Mouse (Mus musculus): Measurements from ENCODE around the gene Cenpm. TPM values are rescaled to one million over a fixed set of nuclear protein-coding genes. Genes with fewer than 3 reads are reported as not detected.

The Cenpm gene
- polyA plus RNA-seq, 1 experiment from 2014 or later, result 24.0 TPM

DNA sequence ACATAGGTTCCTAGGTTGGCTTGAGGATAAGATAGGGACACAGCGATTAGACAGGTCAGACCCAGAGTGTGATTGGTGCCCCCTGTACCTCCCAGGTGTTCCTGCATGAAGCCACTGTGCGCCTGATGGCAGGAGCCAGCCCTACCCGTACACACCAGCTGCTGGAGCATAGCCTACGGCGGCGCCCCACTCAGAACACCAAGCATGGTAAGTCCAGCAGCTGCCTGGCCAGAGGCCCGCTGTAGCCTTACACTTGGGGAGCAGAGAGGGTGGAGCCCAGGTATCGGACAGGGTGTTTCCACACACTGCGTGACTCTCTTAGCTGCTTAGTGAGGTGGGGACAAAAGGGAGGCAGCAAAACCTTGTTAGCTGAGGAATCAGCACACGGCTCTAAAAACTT is 41.5 kb downstream of the Cenpm start:
- Histone ChIP-seq H3K4me3 (no peak overlapping the region), H3K36me3 (peaks cover 67% of the 10 kb centered on the region), H3K27ac (replicated peaks) (no peak overlapping the region), H3K9ac (no peak overlapping the region), H3K9me3 (no peaks in the 10 kb centered on the region), H3K4me2 (no peak overlapping the region), H3K27me3 (peaks cover 16% of the 10 kb centered on the region), H3K4me1 (replicated peaks) (peaks cover 25% of the 10 kb centered on the region)
- WGBS, result 91% methylated on average over 10 of the region's 10 CpGs
- ATAC-seq (ENCODE audit: low FRiP score, low read depth), result no peak

DNA sequence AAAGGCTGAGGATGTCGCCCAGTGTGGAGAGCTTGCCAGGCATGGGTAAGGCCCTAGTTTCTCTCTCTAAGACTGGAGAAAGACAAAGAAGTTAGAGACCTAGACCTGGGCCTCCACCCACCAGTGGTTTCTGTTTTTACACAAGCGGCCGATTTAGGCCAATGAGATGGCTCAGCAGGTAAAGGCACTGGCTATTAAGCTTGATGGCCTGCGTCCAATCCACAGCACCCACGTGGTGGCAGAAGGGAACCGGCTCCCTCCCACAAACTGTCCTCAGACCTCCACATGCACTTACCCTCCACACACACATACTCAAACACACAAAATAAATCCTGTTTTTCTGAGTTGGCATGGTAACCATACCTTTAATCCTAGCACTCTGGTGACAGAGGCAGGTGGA is 42.5 kb downstream of the Cenpm start:
- no peak overlapping the region for H3K4me2 ChIP-seq
- 91% methylated on average over 6 of the region's 6 CpGs for WGBS
- H3K27me3 ChIP-seq, result peaks cover 12% of the 10 kb centered on the region; the same call in 1 of the 2 replicates
- no peaks in the 10 kb centered on the region for H3K9me3 ChIP-seq
- no peak overlapping the region for H3K9ac ChIP-seq
- H3K36me3 ChIP-seq, result peaks cover 76% of the 10 kb centered on the region
- H3K4me3 ChIP-seq, result no peak overlapping the region
- no peak overlapping the region for H3K27ac ChIP-seq (replicated peaks)
- ATAC-seq (ENCODE audit: low FRiP score, low read depth), result no peak
- peaks cover 16% of the 10 kb centered on the region for H3K4me1 ChIP-seq (replicated peaks)

DNA sequence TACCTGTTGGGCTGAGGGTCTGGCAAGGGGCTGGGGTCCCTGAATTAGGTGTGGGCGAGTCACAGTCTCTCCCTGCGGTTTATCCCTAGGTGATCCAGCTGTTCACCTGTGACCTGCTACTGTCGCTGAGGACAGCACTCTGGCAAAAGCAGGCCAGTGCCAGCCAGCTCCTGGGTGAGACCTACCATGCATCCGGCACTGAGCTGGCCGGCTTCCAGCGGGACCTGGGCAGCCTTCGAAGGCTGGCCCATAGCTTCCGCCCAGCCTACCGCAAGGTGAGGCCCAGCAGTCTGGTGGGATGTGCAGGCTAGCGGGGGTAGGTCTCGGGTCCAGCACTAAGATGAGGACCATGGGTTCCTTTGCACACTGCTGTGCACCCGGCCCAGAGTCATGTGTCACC is 45.0 kb downstream of the Cenpm start:
- ATAC-seq (ENCODE audit: low FRiP score, low read depth), result no peak
- Histone ChIP-seq H3K4me2 (no peak overlapping the region), H3K4me1 (replicated peaks) (no peaks in the 10 kb centered on the region), H3K27me3 (no peaks in the 10 kb centered on the region), H3K9me3 (no peaks in the 10 kb centered on the region), H3K36me3 (peaks cover 92% of the 10 kb centered on the region), H3K9ac (no peak overlapping the region), H3K27ac (replicated peaks) (no peak overlapping the region), H3K4me3 (no peak overlapping the region)
- WGBS, result 91% methylated on average over 12 of the region's 12 CpGs

DNA sequence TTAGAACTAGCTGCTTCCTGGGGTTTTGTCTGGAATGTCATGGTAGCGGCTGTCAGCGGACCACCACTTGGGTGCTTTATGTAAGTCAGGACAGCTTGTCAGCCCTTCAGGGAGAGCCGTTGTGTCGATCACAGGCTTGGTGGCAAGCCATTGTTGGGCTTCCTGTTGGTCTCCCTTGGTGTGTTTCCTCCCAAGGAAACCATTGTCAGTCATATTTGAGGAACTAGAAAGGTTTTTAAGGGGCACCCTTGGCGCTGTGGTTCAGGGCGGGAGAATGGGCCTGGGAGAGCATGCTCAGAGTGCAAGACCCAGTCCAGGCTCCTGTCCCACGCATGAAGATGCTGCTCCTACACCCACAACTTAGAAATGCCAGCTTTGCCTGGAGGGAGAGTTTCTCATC is 46.2 kb downstream of the Cenpm start:
- H3K27ac ChIP-seq (replicated peaks), result no peak overlapping the region
- no peak for ATAC-seq (ENCODE audit: low FRiP score, low read depth)
- 90% methylated on average over 7 of the region's 7 CpGs for WGBS
- no peak overlapping the region for H3K4me2 ChIP-seq
- H3K4me3 ChIP-seq, result no peak overlapping the region
- H3K4me1 ChIP-seq (replicated peaks), result no peaks in the 10 kb centered on the region
- H3K9me3 ChIP-seq, result no peaks in the 10 kb centered on the region
- H3K27me3 ChIP-seq, result no peaks in the 10 kb centered on the region
- no peak overlapping the region for H3K9ac ChIP-seq
- H3K36me3 ChIP-seq, result peaks cover 93% of the 10 kb centered on the region

DNA sequence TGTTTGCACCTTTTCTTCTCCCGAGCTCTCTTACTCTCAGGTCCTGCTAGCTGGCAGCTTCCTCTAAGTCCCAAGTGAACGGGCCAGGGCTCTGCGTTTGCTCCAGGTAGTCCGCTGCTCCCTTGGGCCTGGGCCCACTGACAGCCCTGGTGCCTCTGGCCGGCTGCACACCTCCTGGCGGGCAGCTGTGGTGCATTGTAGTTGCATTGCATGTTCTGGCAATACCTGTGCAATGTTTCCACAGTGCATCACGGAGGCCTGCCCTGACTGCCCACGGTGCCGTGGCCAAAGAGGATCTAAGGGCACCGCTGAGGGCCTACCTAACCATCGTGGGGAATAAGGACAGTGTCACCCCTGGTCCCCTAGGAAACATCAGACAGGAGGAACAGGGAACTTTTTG is 46.6 kb downstream of the Cenpm start:
- no peaks in the 10 kb centered on the region for H3K27me3 ChIP-seq
- H3K27ac ChIP-seq (replicated peaks), result no peak overlapping the region
- H3K36me3 ChIP-seq, result peaks cover 93% of the 10 kb centered on the region
- 94% methylated on average over 11 of the region's 11 CpGs for WGBS
- H3K4me3 ChIP-seq, result no peak overlapping the region
- no peaks in the 10 kb centered on the region for H3K9me3 ChIP-seq
- no peaks in the 10 kb centered on the region for H3K4me1 ChIP-seq (replicated peaks)
- ATAC-seq (ENCODE audit: low FRiP score, low read depth), result no peak
- no peak overlapping the region for H3K4me2 ChIP-seq
- H3K9ac ChIP-seq, result no peak overlapping the region

DNA sequence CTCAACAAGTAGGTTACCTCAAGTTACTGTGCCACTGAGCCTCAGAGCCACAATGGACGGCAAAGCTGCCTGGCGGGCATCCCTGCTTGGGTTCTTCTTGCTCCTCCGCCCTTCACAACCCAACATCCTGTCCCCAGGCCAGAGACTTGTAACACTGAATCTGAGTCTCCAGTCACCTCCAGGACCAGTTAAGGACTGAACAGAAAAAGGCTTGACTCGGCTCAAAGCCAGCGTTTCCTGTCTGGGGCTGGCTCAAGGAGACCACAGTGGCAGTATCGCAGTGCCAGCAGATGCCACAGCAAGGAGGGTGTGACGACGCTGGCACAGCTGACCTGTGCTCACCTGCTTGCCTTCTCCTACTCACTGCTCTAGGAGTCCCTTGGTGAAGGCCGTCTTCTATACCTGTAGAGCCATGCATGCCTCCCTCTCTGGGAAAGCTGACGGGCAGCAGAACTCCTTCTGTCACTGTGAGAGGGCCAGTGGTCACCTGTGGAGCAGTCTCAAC is 47.2 kb downstream of the Cenpm start:
- H3K4me2 ChIP-seq, result no peak overlapping the region
- no peaks in the 10 kb centered on the region for H3K4me1 ChIP-seq (replicated peaks)
- no peaks in the 10 kb centered on the region for H3K27me3 ChIP-seq
- no peak for ATAC-seq (ENCODE audit: low FRiP score, low read depth)
- H3K9me3 ChIP-seq, result no peaks in the 10 kb centered on the region
- peaks cover 94% of the 10 kb centered on the region for H3K36me3 ChIP-seq
- H3K4me3 ChIP-seq, result no peak overlapping the region
- WGBS, result 93% methylated on average over 10 of the region's 10 CpGs
- H3K9ac ChIP-seq, result no peak overlapping the region
- no peak overlapping the region for H3K27ac ChIP-seq (replicated peaks)

DNA sequence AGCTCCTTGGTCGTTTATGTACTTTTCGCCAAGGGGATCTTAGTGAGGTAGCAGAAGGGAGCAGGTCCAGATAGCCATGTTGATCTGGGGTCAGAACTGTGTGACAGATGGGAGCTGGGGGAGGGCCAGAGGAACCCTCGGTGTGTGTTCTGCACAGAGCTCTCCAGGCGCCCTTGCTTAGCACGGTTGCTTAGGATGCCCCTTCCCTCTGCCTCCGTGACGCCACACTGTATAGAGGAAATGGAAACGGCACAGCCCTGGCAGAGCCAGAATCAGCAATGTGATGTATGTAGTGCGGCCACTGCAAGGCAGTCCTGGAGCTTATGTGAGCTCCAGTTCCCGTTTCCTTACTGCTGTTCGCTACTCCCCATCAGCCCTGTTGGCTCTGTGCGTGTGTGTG is 48.2 kb downstream of the Cenpm start:
- Histone ChIP-seq H3K9ac (no peak overlapping the region), H3K4me3 (no peak overlapping the region), H3K4me1 (replicated peaks) (no peaks in the 10 kb centered on the region), H3K27ac (replicated peaks) (no peak overlapping the region), H3K27me3 (no peaks in the 10 kb centered on the region), H3K36me3 (peaks cover 94% of the 10 kb centered on the region), H3K9me3 (no peaks in the 10 kb centered on the region), H3K4me2 (no peak overlapping the region)
- 83% methylated on average over 12 of the region's 12 CpGs for WGBS
- ATAC-seq (ENCODE audit: low FRiP score, low read depth), result no peak

DNA sequence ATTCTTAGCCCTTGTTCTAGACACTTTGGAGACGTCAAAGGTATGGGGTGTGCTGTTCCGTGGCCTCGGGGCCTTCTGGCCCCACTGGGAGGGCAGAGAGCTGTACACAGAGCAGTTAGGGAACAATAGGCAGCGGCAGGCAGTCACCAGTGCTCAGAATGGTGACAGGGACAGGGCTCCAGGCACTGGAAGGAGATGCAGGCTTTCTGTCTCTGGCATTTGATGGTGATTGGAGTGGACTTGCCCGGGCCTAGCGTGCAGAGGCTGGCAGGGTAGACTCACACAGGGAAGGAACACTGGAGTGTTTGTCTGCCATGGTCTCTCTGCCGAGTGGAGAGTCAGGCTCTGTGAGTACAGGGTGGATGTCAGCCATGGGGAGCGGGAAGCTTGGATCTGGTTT is 51.9 kb downstream of the Cenpm start:
- WGBS, result 78% methylated on average over 8 of the region's 8 CpGs
- H3K4me1 ChIP-seq (replicated peaks), result 0 out of 2 replicates have a peak, but pooled peaks cover 3% of the 10 kb centered on the region
- H3K4me2 ChIP-seq, result no peak overlapping the region
- no peaks in the 10 kb centered on the region for H3K27me3 ChIP-seq
- H3K9ac ChIP-seq, result no peak overlapping the region
- H3K36me3 ChIP-seq, result peaks cover 85% of the 10 kb centered on the region
- no peak overlapping the region for H3K27ac ChIP-seq (replicated peaks)
- ATAC-seq (ENCODE audit: low FRiP score, low read depth), result no peak
- H3K9me3 ChIP-seq, result no peaks in the 10 kb centered on the region
- H3K4me3 ChIP-seq, result no peak overlapping the region

DNA sequence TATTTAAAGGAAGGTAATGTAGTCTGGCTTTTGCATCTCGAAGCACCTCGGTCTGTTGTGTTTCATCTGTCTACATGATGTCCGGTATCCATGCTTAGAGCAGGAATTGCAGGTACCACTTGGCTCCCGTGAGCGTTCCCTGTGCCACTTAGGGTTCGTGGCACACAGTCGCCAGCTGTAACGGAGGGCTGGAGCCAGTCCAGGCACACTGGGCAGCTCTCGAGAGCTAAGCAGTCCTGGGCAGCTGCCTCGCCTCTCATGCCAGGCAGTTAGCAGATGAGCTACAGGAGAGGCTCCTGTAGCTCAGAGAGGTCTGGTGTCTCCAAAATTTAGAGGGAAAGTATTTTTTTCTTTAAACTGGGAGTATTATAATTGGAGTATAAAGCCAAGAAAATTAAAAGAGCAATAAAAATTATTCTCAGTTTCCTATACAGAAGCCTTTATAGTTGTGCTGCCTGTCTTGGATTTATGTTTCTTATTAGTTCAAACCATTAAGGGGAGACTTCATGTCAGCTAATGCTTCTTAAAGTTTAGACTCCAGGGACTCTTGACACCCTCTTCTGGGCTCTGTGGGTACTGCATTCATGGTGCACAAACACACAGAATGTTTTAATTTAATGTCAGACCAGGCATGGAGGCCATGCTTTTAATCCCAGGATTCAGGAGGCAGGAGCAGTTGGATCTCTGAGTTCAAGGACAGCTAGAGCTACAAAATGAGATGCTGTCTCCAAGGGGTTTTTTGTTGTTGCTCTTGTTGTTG is 55.9 kb downstream of the Cenpm start:
- Histone ChIP-seq H3K4me1 (replicated peaks) (0 out of 2 replicates have a peak, but pooled peaks cover 3% of the 10 kb centered on the region), H3K9me3 (no peaks in the 10 kb centered on the region), H3K27ac (replicated peaks) (no peak overlapping the region), H3K36me3 (peaks cover 84% of the 10 kb centered on the region), H3K9ac (no peak overlapping the region), H3K27me3 (no peaks in the 10 kb centered on the region), H3K4me2 (no peak overlapping the region), H3K4me3 (no peak overlapping the region)
- ATAC-seq (ENCODE audit: low FRiP score, low read depth), result no peak
- WGBS, result 80% methylated on average over 10 of the region's 10 CpGs

DNA sequence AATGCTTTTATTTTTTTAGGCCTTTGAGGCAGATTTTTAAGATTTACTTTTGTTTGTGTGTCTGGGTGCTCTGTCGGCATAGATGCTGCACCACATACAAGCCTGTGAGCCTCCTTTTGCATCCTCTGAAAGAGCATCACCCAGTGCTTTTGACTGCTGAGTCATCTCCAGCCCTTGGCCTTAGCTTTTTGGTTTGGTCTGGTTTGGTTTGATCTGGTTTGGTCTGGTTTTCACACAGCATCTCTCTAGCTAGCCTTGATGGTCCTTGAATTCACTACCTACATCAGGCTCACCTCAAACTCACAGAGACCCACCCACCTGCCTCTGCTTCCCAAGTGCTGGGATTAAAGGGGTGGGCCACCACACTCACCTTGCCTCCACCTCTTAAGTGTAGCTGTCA is 56.6 kb downstream of the Cenpm start:
- Histone ChIP-seq H3K9ac (no peak overlapping the region), H3K27ac (replicated peaks) (no peak overlapping the region), H3K4me1 (replicated peaks) (0 out of 2 replicates have a peak, but pooled peaks cover 3% of the 10 kb centered on the region), H3K4me2 (no peak overlapping the region), H3K4me3 (no peak overlapping the region), H3K36me3 (peaks cover 82% of the 10 kb centered on the region), H3K27me3 (no peaks in the 10 kb centered on the region), H3K9me3 (no peaks in the 10 kb centered on the region)
- no peak for ATAC-seq (ENCODE audit: low FRiP score, low read depth)
- 94% methylated on average over 1 of the region's 1 CpGs for WGBS

DNA sequence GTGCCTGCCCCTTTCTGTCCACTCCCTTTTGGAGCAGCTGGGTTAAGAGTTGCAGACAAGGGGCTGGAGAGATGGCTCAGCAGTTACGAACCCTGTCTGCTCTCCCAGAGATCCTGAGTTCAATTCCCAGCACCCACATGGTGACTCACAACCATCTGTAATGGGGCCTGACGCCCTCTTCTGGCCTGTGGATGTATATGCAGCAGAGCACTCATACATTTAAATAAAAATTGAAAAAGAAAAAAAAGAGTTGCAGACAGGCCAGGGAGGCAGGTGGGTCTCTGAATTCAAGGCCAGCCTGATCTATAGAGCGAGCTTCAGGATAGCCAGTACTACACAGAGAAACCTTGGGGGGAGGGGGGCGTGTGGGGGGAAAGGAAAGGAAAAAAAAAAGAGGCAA is 57.1 kb downstream of the Cenpm start:
- 96% methylated on average over 4 of the region's 4 CpGs for whole genome bisulfite sequencing
- no peak overlapping the region for H3K27ac ChIP-seq (replicated peaks)
- no peak overlapping the region for H3K4me3 ChIP-seq
- peaks cover 82% of the 10 kb centered on the region for H3K36me3 ChIP-seq
- no peak overlapping the region for H3K4me2 ChIP-seq
- H3K4me1 ChIP-seq (replicated peaks), result 0 out of 2 replicates have a peak, but pooled peaks cover 3% of the 10 kb centered on the region
- H3K9me3 ChIP-seq, result no peaks in the 10 kb centered on the region
- ATAC-seq (ENCODE audit: low FRiP score, low read depth), result no peak
- H3K27me3 ChIP-seq, result no peaks in the 10 kb centered on the region
- H3K9ac ChIP-seq, result no peak overlapping the region

DNA sequence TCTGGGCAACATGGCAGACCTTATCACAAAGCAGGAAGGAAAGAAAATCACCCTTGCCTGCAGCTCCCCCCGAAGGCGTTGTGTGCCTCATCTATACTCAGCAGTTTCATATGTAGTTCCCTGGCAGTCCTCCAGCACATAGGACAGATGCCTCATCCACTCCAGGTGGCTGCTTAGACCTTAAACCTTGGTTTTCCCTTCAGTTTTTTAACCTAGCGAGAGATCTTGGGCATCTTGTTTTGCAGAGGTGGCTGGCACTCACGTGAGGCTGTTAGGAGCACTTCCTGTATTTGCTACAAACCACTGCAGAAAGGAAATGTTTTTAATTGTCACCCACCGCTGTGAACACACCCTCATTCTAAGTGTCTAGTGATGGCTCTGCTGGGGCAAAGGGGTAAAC is 57.6 kb downstream of the Cenpm start:
- peaks cover 83% of the 10 kb centered on the region for H3K36me3 ChIP-seq
- ATAC-seq (ENCODE audit: low FRiP score, low read depth), result no peak
- H3K27me3 ChIP-seq, result no peaks in the 10 kb centered on the region
- H3K9me3 ChIP-seq, result no peaks in the 10 kb centered on the region
- no peak overlapping the region for H3K27ac ChIP-seq (replicated peaks)
- no peak overlapping the region for H3K9ac ChIP-seq
- no peak overlapping the region for H3K4me3 ChIP-seq
- H3K4me1 ChIP-seq (replicated peaks), result 0 out of 2 replicates have a peak, but pooled peaks cover 3% of the 10 kb centered on the region
- 91% methylated on average over 5 of the region's 5 CpGs for WGBS
- no peak overlapping the region for H3K4me2 ChIP-seq

DNA sequence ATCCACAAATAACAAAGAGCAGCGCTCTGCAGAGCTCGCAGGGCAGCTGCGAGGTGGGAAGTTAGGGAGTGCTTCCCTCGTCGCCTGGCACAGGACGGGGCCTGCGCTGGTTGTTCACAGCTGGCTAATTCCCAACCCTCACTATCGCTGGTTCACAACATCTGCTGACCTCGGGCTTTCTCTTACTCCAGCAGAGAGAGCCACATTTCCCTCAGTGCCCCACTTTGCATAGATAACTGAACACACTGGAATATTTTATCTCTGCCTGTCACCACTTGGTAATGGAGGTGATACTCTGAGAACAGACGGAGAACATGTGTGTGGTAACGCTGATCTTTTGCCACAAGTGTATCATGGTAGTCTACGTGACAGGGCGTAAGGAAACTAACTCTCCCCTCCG is 58.4 kb downstream of the Cenpm start:
- WGBS, result 80% methylated on average over 14 of the region's 14 CpGs
- no peak for ATAC-seq (ENCODE audit: low FRiP score, low read depth)
- H3K27ac ChIP-seq (replicated peaks), result no peak overlapping the region

More for the DNA sequence above, 58.4 kb downstream of the Cenpm start:
- no peak overlapping the region for H3K4me2 ChIP-seq
- H3K9me3 ChIP-seq, result no peaks in the 10 kb centered on the region
- H3K36me3 ChIP-seq, result peaks cover 83% of the 10 kb centered on the region
- no peak overlapping the region for H3K4me3 ChIP-seq
- H3K4me1 ChIP-seq (replicated peaks), result 0 out of 2 replicates have a peak, but pooled peaks cover 3% of the 10 kb centered on the region
- no peak overlapping the region for H3K9ac ChIP-seq
- no peaks in the 10 kb centered on the region for H3K27me3 ChIP-seq
